Mouse (Mus musculus): ENCODE data around the gene Spats2l. TPM values are rescaled to one million over a fixed set of nuclear protein-coding genes. Genes with fewer than 3 reads are reported as not detected.
A peak's percentile ranks its signal among the peaks of the same experiment; 100 is the strongest.

Spats2l gene
- polyA plus RNA-seq (2016; fragmentation: Nextera tagmentation; extraction: Ambion mirVana): 82.6 and 87.8 TPM in 2 replicates

DNA sequence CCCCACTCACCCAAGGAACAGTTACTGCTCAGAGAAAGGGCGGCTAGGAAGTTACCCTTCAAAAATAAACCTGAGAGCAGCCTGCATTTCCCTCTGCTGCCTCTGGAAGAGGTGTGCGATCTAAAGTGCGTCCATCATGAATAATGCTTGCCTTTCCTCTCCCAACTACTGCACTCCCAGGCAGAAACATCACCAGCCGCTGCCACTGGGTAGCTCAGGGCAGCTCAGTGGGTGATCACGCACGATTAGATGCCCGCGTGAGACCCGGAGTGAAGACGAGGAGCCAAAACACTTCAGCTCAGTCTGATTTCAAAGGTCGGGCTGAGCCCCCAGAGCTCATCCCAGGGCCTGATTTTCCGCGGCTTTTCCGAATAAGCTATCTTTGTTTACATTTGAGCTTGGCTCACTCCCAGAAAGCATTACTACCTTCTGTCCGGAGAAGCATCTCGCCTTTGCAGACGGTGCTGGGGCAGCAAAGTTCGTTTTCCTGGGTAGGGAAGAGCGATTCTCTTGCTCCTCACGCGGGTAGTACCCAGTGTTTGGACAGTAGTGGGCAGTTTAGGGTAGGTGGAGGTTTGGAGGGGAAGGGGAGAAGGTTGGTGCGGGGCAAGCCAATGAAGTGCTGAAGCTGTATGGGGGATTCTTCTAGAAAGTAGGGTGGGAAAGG, at the start of gene Spats2l:
Gene Spats2l, plus strand, starts transcription at position 162 of the 667 bp plus-strand sequence.
- H3K4me1 ChIP-seq: peaks cover 3% of the 10 kb centered on the region; the same call in 1 of the 2 replicates
- ATAC-seq (ENCODE audit: low FRiP score): peak; percentile 74
- H3K27ac ChIP-seq: peak within 1 kb of the TSS; percentile 95
- peak within 1 kb of the TSS; percentile 87 for H3K4me2 ChIP-seq (replicated peaks)
- H3K27me3 ChIP-seq: no peaks in the 10 kb centered on the region
- under 1% methylated on average over 22 of the region's 22 CpGs for WGBS
- H3K36me3 ChIP-seq: no peaks in the 10 kb centered on the region
- peak within 1 kb of the TSS; percentile 87 for H3K4me3 ChIP-seq
- no peaks in the 10 kb centered on the region for H3K9me3 ChIP-seq (replicated peaks)
- H3K9ac ChIP-seq: peak within 1 kb of the TSS; percentile 92

DNA sequence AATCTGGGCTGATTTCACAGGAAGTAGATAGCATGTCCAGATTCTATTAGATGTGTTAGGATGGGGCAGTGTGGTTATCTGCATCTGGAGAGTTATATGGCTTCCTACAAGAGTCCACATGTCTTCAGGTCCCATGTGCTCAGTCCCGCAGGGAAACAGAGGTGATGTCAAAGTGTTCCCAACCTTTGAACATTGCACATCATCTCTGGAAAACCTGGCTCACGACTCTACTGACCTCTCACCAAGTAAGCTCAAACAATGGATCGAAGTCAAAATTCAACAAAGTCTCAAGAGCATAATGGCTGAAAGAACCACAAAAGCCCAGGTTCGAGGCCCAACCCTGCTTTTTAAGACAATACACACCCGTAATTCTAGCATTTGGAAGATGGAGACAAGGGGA, 48.7 kb upstream of the Spats2l start:
- no peaks in the 10 kb centered on the region for H3K9me3 ChIP-seq (replicated peaks)
- no peak overlapping the region for H3K4me2 ChIP-seq (replicated peaks)
- no peak overlapping the region for H3K4me3 ChIP-seq
- H3K36me3 ChIP-seq: no peaks in the 10 kb centered on the region
- no peaks in the 10 kb centered on the region for H3K27me3 ChIP-seq
- no peak overlapping the region for H3K27ac ChIP-seq
- no peaks in the 10 kb centered on the region for H3K4me1 ChIP-seq
- ATAC-seq (ENCODE audit: low FRiP score): no peak
- no peak overlapping the region for H3K9ac ChIP-seq
- 88% methylated on average over 5 of the region's 5 CpGs for WGBS

GRCm38 (mm10) chr1:57735877-57736276, 38.1 kb upstream of the Spats2l start:
- Histone ChIP-seq H3K4me2 (replicated peaks) (no peak overlapping the region), H3K9me3 (replicated peaks) (no peaks in the 10 kb centered on the region), H3K36me3 (no peaks in the 10 kb centered on the region), H3K4me1 (no peaks in the 10 kb centered on the region), H3K4me3 (no peak overlapping the region), H3K27ac (no peak overlapping the region), H3K9ac (no peak overlapping the region), H3K27me3 (no peaks in the 10 kb centered on the region)
- no peak for ATAC-seq (ENCODE audit: low FRiP score)
- 64% methylated on average over 4 of the region's 4 CpGs for WGBS

- Histone ChIP-seq H3K9ac (no peak overlapping the region), H3K4me2 (replicated peaks) (no peak overlapping the region), H3K4me1 (no peaks in the 10 kb centered on the region), H3K9me3 (replicated peaks) (no peaks in the 10 kb centered on the region), H3K27me3 (no peaks in the 10 kb centered on the region), H3K4me3 (no peak overlapping the region), H3K27ac (no peak overlapping the region), H3K36me3 (no peaks in the 10 kb centered on the region)
- WGBS: 89% methylated on average over 8 of the region's 8 CpGs
- ATAC-seq (ENCODE audit: low FRiP score): no peak
These were observed 32.2 kb upstream of the Spats2l start for GRCm38 (mm10) chr1:57741740-57742139.

DNA sequence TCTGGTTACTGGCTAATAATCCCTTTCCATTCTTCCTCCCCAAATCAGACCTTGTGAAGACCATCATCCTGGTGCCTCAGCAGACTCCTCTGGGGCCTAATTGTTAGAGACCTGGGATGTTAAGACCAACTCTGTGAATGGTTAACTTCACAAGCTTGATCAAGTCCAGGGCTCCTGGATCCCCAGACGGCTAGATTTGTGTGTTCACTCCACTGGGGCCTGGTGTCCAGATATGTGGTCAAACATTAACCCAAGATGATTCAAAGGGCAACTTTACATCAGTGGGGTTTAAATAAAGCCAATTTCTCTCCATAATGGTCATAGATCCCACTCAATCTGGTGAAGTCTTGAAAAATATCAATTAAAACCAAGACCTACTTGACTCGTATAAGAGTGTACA, 31.7 kb upstream of the Spats2l start:
- H3K36me3 ChIP-seq: no peaks in the 10 kb centered on the region
- H3K27me3 ChIP-seq: no peaks in the 10 kb centered on the region
- no peak for ATAC-seq (ENCODE audit: low FRiP score)
- H3K4me2 ChIP-seq (replicated peaks): no peak overlapping the region
- no peaks in the 10 kb centered on the region for H3K4me1 ChIP-seq
- WGBS: 82% methylated on average over 2 of the region's 2 CpGs
- no peak overlapping the region for H3K27ac ChIP-seq
- no peaks in the 10 kb centered on the region for H3K9me3 ChIP-seq (replicated peaks)
- no peak overlapping the region for H3K9ac ChIP-seq
- no peak overlapping the region for H3K4me3 ChIP-seq

GRCm38 (mm10) chr1:57751781-57752180, 22.2 kb upstream of the Spats2l start:
- H3K9me3 ChIP-seq (replicated peaks): no peaks in the 10 kb centered on the region
- no peaks in the 10 kb centered on the region for H3K27me3 ChIP-seq
- H3K9ac ChIP-seq: no peak overlapping the region
- ATAC-seq (ENCODE audit: low FRiP score): no peak
- no peaks in the 10 kb centered on the region for H3K36me3 ChIP-seq
- WGBS: 59% methylated on average over 3 of the region's 3 CpGs
- H3K4me3 ChIP-seq: no peak overlapping the region
- H3K27ac ChIP-seq: no peak overlapping the region
- no peaks in the 10 kb centered on the region for H3K4me1 ChIP-seq
- H3K4me2 ChIP-seq (replicated peaks): no peak overlapping the region

- no peaks in the 10 kb centered on the region for H3K36me3 ChIP-seq
- H3K9ac ChIP-seq: no peak overlapping the region
- WGBS: 87% methylated on average over 7 of the region's 7 CpGs
- H3K27ac ChIP-seq: no peak overlapping the region
- H3K4me1 ChIP-seq: no peaks in the 10 kb centered on the region
- H3K27me3 ChIP-seq: no peaks in the 10 kb centered on the region
- H3K9me3 ChIP-seq (replicated peaks): no peaks in the 10 kb centered on the region
- H3K4me3 ChIP-seq: no peak overlapping the region
- H3K4me2 ChIP-seq (replicated peaks): no peak overlapping the region
- no peak for ATAC-seq (ENCODE audit: low FRiP score)
These were observed 7.6 kb upstream of the Spats2l start for GRCm38 (mm10) chr1:57766396-57766795.

GRCm38 (mm10) chr1:57773326-57773725, 636 bp upstream of the Spats2l start:
- H3K4me3 ChIP-seq: no peak overlapping the region
- no peaks in the 10 kb centered on the region for H3K9me3 ChIP-seq (replicated peaks)
- peaks cover 3% of the 10 kb centered on the region; the same call in 1 of the 2 replicates for H3K4me1 ChIP-seq
- ATAC-seq (ENCODE audit: low FRiP score): no peak
- WGBS: 88% methylated on average over 5 of the region's 5 CpGs
- no peak overlapping the region for H3K9ac ChIP-seq
- H3K36me3 ChIP-seq: no peaks in the 10 kb centered on the region
- H3K27ac ChIP-seq: no peak overlapping the region
- no peak overlapping the region for H3K4me2 ChIP-seq (replicated peaks)
- H3K27me3 ChIP-seq: no peaks in the 10 kb centered on the region

GRCm38 (mm10) chr1:57774668-57775495, 920 bp downstream of the Spats2l start:
- no peaks in the 10 kb centered on the region for H3K9me3 ChIP-seq (replicated peaks)
- under 1% methylated on average over 87 of the region's 113 CpGs for WGBS
- H3K27me3 ChIP-seq: no peaks in the 10 kb centered on the region
- peak overlapping the region; percentile 87 for H3K4me2 ChIP-seq (replicated peaks)
- no peaks in the 10 kb centered on the region for H3K36me3 ChIP-seq
- ATAC-seq (ENCODE audit: low FRiP score): peak; percentile 89
- peak overlapping the region; percentile 95 for H3K27ac ChIP-seq
- peak overlapping the region; percentile 92 for H3K9ac ChIP-seq
- H3K4me3 ChIP-seq: peak overlapping the region; percentile 87
- H3K4me1 ChIP-seq: peaks cover 3% of the 10 kb centered on the region; the same call in 1 of the 2 replicates

DNA sequence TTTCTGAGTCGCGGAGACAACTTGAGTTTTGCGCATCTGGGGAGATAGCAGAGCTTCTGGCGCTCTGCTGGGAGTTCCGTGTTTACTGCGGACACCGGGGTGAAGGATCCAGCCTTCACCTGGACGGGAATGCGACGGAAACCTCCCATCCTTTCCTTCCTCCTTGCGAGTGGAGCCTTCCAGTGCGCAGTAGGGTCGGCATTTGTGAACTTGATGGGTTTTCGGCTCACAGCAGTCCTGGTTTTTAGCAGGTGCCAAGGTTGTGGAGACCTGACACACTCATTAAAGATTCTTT, 1.5 kb downstream of the Spats2l start:
- H3K4me2 ChIP-seq (replicated peaks): peak overlapping the region; percentile 87
- no peaks in the 10 kb centered on the region for H3K9me3 ChIP-seq (replicated peaks)
- H3K27ac ChIP-seq: peak overlapping the region; percentile 95
- ATAC-seq (ENCODE audit: low FRiP score): peak; percentile 19
- H3K27me3 ChIP-seq: no peaks in the 10 kb centered on the region
- H3K4me1 ChIP-seq: peaks cover 3% of the 10 kb centered on the region; the same call in 1 of the 2 replicates
- WGBS: 0% methylated on average over 14 of the region's 14 CpGs
- H3K9ac ChIP-seq: peak overlapping the region; percentile 92
- H3K4me3 ChIP-seq: peak overlapping the region; percentile 87
- H3K36me3 ChIP-seq: no peaks in the 10 kb centered on the region

DNA sequence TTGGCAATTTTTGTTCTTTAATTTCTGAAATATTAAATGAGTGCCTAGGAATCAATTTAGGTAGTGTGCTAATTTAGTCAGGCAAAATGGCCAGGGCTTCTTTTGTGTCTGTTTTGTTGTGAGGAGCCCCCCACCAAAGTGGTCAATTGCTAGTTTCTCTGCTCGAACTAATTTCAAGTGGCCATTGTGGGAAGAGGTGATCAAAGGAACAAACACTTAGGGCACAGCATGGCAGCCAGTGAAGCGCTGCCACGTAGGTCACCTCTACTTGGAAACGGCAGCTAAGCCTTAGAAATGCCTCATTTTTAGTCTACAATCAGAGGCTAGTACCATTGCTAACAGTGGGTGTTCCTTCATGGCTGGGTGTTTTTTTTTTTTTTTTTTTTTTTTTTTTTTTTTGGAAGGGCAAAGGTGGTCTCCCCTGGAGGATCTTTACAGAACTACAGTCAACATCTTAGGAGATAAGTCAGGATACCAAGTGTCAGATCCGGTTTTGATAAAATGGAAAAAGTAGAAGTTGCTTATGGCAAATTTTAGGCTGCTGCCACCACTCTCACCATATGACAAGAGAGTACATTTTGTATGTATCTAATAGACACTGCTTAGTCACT, 2.8 kb downstream of the Spats2l start:
- Histone ChIP-seq H3K4me2 (replicated peaks) (peak overlapping the region; percentile 87), H3K9ac (no peak overlapping the region), H3K27me3 (no peaks in the 10 kb centered on the region), H3K4me3 (peak overlapping the region; percentile 4; the same call in 1 of the 2 replicates), H3K27ac (no peak overlapping the region), H3K36me3 (no peaks in the 10 kb centered on the region), H3K4me1 (peaks cover 3% of the 10 kb centered on the region), H3K9me3 (replicated peaks) (no peaks in the 10 kb centered on the region)
- WGBS: 33% methylated on average over 5 of the region's 5 CpGs
- ATAC-seq (ENCODE audit: low FRiP score): no peak

- H3K4me1 ChIP-seq: peaks cover 8% of the 10 kb centered on the region; the same call in 1 of the 2 replicates
- H3K27ac ChIP-seq: no peak overlapping the region
- no peaks in the 10 kb centered on the region for H3K9me3 ChIP-seq (replicated peaks)
- H3K4me3 ChIP-seq: no peak overlapping the region
- WGBS: 86% methylated on average over 4 of the region's 4 CpGs
- H3K27me3 ChIP-seq: no peaks in the 10 kb centered on the region
- H3K36me3 ChIP-seq: no peaks in the 10 kb centered on the region
- ATAC-seq (ENCODE audit: low FRiP score): no peak
- no peak overlapping the region for H3K9ac ChIP-seq
- no peak overlapping the region for H3K4me2 ChIP-seq (replicated peaks)
These were observed 10.3 kb downstream of the Spats2l start for GRCm38 (mm10) chr1:57784300-57784699.

Data from hindbrain, embryonic 12.5 days (tissue).